Mouse (Mus musculus) urinary bladder, adult 2 months (tissue): ENCODE data around the gene Oaz1. TPM values are rescaled to one million over a fixed set of nuclear protein-coding genes. Genes with fewer than 3 reads are reported as not detected.
"Not testable (repeated sequence)": the region's sequence is repeated elsewhere in the genome, so short reads cannot be mapped to it uniquely, and the experiment has no call there.

Experiments
- DNase-seq: peaks from one replicate; pipeline ENCODE4 v3.0.0; 2022; ENCODE audit warnings: low spot score
- polyA plus RNA-seq: library from polyadenylated mRNA; depleted of rRNA; stranded (reverse); fragments of >200 nt; gene quantifications from 2 replicates; pipeline ENCODE4 v1.2.3, GENCODE M21; 2012

The Oaz1 gene
- polyA plus RNA-seq, 1 experiment: 709 TPM

DNA sequence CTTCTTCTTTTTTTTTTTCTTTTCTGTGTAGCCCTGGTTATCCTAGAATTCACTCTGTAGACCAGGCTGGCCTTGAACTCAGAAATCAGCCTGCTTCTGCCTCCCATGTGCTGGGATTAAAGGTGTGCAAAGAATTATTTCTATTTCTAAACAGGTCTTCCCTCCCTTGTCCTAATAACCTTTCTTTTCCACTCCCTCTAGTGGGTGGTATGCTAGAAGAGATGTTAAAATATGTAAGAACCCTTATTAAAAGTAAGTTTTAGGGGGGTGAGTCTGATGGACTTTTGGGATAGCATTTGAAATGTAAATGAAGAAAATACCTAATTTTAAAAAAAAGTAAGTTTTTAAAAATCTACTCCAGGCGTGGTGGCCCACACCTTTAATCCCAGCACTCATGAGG lies 3.1 kb upstream of the Oaz1 start:
- DNase-seq: no peak

DNA sequence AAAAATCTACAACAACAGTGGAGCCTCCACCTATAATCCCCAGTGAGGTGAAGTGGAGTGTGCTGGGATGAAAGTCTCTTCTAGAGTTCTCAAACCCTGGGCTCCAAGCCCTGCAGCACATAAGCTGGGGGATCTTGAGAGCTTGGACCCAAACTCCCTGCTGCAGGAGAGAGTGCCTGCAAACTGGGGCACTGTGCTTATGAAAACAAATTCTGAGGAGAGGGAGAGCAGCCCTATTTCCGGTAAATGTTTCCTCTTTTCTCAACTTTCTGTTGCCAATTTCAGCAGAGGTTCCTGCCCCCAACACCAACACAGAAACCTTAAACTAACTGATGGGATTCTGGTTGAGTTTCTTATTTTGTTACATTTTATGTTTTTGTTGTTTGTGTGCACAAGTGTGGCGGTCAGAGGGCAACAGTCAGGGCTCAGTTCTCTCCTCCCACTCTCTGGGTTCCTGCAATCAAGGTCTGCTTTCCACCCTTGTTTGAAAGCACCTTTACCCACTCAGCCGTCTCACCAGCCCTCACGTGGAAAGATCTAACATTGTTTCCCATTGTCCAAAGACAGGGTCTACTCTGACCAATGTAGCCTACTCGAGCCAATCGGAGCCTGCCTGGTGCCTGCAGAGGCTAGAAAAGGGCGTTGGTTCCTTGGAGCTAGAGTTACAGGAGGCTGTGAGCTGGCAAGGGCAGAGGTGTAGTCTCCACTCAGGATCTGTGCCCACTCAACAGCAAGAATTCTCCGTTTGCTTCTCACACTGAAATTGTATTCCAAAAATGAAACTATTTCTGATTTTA lies 2.4 kb upstream of the Oaz1 start:
- no peak for DNase-seq

- DNase-seq: no peak
Observed at GRCm38 (mm10) chr10:80824827-80825226, 1.6 kb upstream of the Oaz1 start.

GRCm38 (mm10) chr10:80827063-80827869 lies 810 bp downstream of the Oaz1 start:
- no peak for DNase-seq

GRCm38 (mm10) chr10:80827870-80828420 lies 1.5 kb downstream of the Oaz1 start:
- DNase-seq: no peak

DNA sequence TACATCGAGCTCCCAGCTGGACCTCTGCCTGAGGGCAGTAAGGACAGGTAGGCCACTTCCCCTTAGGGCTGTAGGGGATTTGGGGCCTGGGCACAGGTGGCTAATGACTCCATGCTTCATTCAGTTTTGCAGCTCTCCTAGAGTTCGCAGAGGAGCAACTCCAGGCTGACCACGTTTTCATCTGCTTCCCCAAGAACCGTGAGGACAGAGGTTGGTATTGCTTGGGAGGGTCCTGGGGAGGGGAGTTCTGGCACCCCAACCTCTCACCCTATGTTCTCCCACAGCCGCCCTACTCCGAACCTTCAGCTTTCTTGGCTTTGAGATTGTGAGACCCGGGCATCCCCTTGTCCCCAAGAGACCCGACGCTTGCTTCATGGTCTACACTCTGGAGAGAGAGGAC lies 2.1 kb downstream of the Oaz1 start:
- DNase-seq: not testable (repeated sequence)

DNA sequence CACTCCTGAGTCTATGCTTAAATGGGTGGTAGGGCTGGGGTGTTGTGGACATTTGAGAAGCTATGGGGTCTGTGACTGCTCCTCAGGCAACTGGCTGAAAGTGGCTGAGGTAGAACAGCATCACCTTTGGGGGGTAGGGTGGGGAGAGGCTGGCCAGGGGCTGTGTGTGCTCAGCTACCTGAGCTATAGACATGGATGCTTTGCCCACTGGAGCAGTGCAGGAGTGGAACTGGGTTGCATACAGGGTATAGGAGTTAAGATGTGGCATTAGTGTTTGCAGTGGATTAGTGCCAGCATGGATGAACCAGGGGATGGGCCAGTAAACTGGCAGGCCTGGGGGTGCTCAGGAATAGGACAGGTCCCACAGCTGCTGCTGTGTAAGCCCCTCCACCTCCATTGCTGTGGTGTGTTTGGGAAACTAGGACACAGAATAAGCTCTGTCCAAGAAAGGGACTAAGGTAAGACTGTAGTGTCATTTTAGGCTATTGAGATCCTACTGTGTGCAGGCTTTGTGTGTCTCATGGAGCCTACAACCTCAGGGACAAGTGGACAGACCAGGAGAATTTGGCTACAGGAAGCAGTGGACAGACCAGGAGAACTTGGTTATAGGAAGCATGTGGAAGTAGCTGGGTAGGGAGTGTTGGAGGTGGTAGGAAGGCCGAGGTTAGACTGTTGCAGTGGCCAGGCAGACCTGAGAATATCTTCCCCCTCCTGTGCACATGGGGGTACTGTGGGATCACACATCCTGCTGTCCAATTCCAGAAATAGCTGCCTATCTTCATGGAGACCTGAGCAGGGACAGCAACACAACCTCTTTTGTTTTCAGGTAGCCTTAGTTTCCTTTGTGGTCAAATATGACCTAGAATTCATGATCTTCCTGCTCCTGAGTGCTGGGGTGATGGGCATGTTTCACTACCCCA lies 3.2 kb downstream of the Oaz1 start:
- DNase-seq: no peak

GRCm38 (mm10) chr10:80831136-80831535 lies 4.7 kb downstream of the Oaz1 start:
- DNase-seq: no peak

DNA sequence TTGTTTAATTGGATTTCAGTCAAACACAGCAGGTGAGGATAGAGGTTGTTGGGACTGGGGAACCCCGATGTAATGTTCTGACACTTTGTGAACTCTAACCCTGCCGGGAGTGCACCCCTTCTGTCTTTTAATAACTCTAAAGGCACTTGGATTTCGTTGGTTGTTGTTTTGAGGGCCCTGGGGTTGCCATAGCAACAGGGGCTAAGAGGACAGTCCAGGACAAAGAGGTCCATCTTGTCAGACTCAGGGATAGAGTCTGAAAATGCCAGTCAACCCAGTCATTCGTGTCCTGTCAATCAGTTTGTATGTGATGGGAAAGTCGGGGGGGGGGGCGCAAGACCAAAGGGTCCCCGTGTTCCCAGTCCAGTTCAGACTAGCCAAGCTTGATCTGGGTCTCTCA lies 6.4 kb downstream of the Oaz1 start:
- no peak for DNase-seq

GRCm38 (mm10) chr10:80835617-80836016 lies 9.2 kb downstream of the Oaz1 start:
- no peak for DNase-seq

GRCm38 (mm10) chr10:80836949-80837379 lies 10.5 kb downstream of the Oaz1 start:
- DNase-seq: no peak

- no peak for DNase-seq
Observed at GRCm38 (mm10) chr10:80837827-80838226, 11.4 kb downstream of the Oaz1 start.

- no peak for DNase-seq
Observed at GRCm38 (mm10) chr10:80838346-80838912, 12.0 kb downstream of the Oaz1 start.

- DNase-seq: no peak
Observed at GRCm38 (mm10) chr10:80839848-80840247, 13.4 kb downstream of the Oaz1 start.

DNA sequence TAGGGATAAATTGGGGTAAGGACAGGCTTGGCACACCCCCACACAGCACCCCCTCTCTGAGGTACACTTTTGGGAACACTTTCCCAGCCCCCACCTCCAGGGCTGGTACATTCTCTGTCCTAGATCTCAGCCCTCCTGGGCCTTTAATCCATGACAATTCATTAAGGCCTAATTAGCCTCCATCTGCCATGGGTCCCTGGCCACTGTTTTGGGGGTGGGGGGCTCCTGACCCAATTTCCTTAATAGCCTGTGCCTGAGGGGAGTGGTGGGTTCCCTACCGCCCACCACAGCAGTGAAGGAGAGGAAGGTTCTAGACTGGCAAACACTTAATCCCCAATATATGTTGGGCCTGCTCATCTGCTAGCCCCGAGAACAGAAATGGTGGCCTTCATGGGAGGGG lies 15.2 kb downstream of the Oaz1 start:
- DNase-seq: no peak

DNA sequence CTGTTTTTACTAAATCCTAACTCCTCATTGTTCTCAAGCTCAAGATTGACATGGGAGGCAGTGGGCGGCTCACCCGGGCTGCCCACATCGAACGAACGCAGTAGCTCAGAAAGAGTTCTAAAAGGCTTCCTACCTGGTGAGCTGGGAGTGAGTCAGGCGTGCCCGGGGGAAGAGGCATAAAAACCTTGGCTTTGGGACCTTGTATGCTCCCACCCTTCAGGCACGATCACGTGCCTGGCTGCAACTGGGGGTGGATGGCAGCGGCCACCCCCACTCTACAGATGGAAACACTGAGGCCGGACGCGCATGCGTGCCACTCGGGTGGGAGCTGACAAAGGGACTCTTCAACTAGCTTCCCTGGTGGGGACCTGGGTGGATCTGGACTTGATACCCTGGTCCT lies 15.9 kb downstream of the Oaz1 start:
- no peak for DNase-seq

DNA sequence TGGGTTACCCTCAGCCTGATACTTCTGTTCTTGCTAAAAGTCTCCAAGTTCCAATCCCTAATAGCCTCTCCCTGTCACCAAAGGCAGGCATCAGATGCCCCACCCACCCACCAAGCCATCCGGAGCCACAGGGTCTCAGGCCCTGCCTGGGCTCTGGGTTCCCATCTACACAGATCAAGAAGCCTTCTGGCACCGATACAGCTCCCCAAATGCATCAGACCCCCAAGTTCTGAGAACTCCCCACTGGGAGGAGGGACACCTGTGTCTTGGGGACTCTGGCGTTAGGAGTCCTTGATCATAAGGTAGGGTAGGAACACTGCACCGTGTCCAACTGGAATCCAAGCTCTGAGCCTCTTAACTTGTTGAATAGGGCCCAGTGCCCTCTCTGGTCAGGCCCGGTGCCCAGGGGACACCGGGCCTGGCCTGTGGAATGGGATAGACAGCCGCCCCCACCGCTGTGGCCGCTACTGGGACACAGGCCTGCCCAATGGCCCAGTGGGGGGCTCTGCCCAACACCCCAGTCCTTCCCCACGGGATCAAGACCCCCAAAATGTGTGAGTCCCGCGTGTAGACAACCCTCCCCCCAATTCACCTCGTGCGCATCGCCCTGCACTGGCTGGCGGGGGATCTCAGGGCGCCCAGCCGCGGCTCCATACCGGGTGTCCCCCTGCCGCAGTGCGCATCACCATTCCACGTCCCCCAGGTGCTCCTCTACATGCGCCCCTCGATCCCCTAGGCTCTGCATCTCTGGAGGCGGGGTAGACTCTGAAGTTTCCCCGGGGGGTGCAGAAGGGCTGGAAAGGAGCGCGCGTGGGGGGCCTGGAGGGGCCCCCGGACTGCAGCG lies 16.9 kb downstream of the Oaz1 start:
- no peak for DNase-seq

DNA sequence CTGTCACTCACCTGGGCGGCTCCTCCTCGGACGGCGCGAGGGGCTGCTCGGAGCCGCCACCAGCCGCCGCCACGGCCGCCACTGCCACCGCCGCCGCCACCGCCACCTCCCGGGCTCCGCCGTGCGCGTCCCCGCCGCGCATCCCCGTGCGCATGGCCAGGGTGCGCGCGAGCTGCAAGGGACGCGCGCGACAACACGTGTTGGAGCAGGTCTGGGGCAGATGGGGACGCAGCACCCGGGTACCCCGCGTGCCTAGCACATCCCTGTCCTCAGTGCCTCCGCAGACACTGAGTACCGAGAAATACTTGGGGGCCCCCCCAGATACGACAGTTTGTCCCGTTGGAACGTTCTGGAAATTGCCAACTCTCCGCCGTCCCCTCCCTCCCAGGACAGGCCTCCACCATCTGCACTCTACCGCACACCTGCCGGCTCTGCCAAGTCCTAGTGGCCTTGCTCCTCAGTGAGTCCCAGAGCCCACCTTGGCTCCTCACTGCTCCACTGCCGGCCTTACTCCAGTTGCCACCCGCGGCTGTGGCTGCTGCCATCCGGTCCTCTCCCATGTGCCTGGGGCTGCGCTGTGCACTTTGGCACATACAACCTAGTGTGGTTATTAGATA lies 17.6 kb downstream of the Oaz1 start, which contains the start of gene Lingo3:
Lingo3 (minus strand) TSS at position 109 of the 617 bp plus-strand sequence.
- DNase-seq: no peak

DNA sequence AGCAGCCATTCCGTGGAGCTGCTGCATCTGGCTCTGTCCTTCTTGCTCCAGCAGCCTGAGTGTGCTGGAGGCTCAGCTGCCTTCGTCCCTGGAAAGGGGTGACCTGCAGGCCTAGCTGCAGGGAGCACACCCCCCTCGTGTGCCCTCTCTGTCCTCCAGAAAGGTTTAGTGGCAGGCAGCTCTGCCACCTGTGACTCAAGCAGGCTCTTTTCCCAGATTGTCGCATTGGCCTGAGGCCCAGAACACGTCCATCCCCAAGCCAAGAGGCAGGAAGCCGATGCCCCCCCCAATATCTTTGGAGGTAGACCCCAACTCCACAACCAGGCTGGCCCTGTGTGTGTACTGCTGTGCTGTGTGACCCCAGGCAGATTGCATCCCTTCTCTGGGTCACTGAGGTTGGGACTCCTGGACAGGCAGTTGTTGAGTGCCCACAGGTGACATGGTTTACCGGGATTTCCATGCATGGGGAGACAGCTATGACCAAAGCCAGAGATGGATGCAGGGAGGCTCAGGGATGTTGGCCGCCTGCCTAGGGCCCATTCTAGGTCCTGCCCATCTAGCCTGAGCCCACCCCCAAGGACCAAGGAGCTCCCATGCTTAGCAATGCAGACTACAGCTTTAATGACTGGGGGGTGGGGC lies 18.7 kb downstream of the Oaz1 start:
- no peak for DNase-seq
